Mouse (Mus musculus): ENCODE results near the gene E2f2.

E2f2 gene

GRCm38 (mm10) chr4:136240955-136241354 is 68.8 kb downstream of the E2f2 start:
- no peak for DNase-seq (ENCODE audit: low spot score in 2 of 2)

- no peak for DNase-seq (ENCODE audit: low spot score in 2 of 2)
These were observed 70.0 kb downstream of the E2f2 start for GRCm38 (mm10) chr4:136242065-136242703.

GRCm38 (mm10) chr4:136242728-136243127 is 70.5 kb downstream of the E2f2 start:
- DNase-seq (ENCODE audit: low spot score in 2 of 2), result no peak

- no peak for DNase-seq (ENCODE audit: low spot score in 2 of 2)
These were observed 72.0 kb downstream of the E2f2 start for GRCm38 (mm10) chr4:136244208-136244607.

All from natural killer cell, adult 2 months (primary cell).